Mouse (Mus musculus) kidney, postnatal 0 days (tissue): ENCODE data around the gene Btbd1. TPM values are rescaled to one million over a fixed set of nuclear protein-coding genes. Genes with fewer than 3 reads are reported as not detected.

ENCODE experiments used
- ATAC-seq: fragments of 200-750 bp; cut with Nextera tagmentation; replicated peaks from 2 replicates; pipeline ENCODE4 v1.8.0; 2017; ENCODE audit warnings: low read depth, moderate number of reproducible peaks, moderate TSS enrichment, moderate library complexity; ENCODE audit not compliant: low FRiP score
- DNase-seq: peaks from one replicate; pipeline ENCODE4 v3.0.0-alpha.2; 2016; ENCODE audit warnings: low spot score
- H3K27ac ChIP-seq: fragments of 300-500 bp; sonication (generic); 2 replicates; pipeline ENCODE4 v1.5.1; 2014; ENCODE audit warnings: mild to moderate bottlenecking
- H3K27me3 ChIP-seq: fragments of 300-500 bp; sonication (generic); 2 replicates; pipeline ENCODE4 v1.6.1; 2014; ENCODE audit warnings: low read length, mixed read lengths; ENCODE audit not compliant: insufficient read depth
- H3K36me3 ChIP-seq: fragments of 300-500 bp; sonication (generic); 2 replicates; pipeline ENCODE4 v1.6.1; 2014; ENCODE audit warnings: low read length, mixed read lengths; ENCODE audit not compliant: insufficient read depth
- H3K4me1 ChIP-seq: fragments of 300-500 bp; sonication (generic); replicated peaks from 2 replicates; pipeline ENCODE4 v1.6.1; 2014; ENCODE audit warnings: antibody characterized with exemption, low read length, mixed read lengths; ENCODE audit not compliant: insufficient read depth
- H3K4me2 ChIP-seq: fragments of 300-500 bp; sonication (generic); 2 replicates; pipeline ENCODE4 v1.6.1; 2014; ENCODE audit warnings: mild to moderate bottlenecking, low read length, moderate library complexity, mixed read lengths
- H3K4me3 ChIP-seq: fragments of 300-500 bp; sonication (generic); replicated peaks from 2 replicates; pipeline ENCODE4 v1.5.1; 2014; ENCODE audit warnings: low read depth, low read length
- H3K9ac ChIP-seq: fragments of 300-500 bp; sonication (generic); 2 replicates; pipeline ENCODE4 v1.6.1; 2014; ENCODE audit warnings: low read depth, low read length
- H3K9me3 ChIP-seq: fragments of 300-500 bp; sonication (generic); replicated peaks from 2 replicates; pipeline ENCODE4 v1.6.1; 2016; ENCODE audit warnings: low read length, inconsistent platforms, mixed read lengths
- CTCF ChIP-seq: IDR thresholded peaks from 2 replicates; pipeline ENCODE4 v1.5.1; 2016; ENCODE audit warnings: antibody characterized with exemption, low read depth, mild to moderate bottlenecking, moderate library complexity
- WGBS: fragments of 180-500 bp; shearing (Covaris S2); extraction: QIAGEN DNeasy Blood & Tissue Kit; methylation state at CpG from one replicate; pipeline ENCODE4 v1.1.7; 2014; 5-methylcytosine and 5-hydroxymethylcytosine counted together
- polyA plus RNA-seq: library from polyadenylated mRNA; unstranded; fragments of >200 nt; fragmentation: Nextera tagmentation; extraction: Ambion mirVana; gene quantifications from 2 replicates; pipeline ENCODE4 v1.2.1, GENCODE M21; 2015

Btbd1 gene
- polyA plus RNA-seq, 1 experiment from 2014 or later = 76.5 TPM

DNA sequence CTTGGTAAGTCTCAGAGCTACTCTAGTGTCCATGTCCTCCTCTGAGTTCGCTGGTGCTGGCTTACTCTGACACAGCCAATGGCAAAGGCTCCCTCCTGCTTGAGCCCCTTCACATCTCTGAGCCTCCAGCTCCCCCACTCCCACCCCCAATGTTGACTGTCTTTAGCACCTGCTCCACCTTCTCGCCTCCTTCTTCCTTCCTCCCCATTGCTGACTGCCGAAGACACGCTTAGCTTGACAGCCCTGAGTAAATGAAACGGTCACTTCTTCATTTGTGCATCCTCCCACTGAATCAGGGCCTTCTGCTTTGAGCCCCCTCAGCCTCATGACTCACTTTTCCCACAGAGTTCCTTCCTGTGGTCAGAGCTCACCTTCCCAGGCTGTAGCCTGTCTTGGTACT is 31.8 kb upstream of the Btbd1 start:
- no peak overlapping the region for H3K4me3 ChIP-seq
- WGBS = 49% methylated on average over 5 of the region's 5 CpGs
- no peaks in the 10 kb centered on the region for H3K36me3 ChIP-seq
- DNase-seq = no peak
- no peak for TF ChIP-seq CTCF
- H3K4me2 ChIP-seq = no peak overlapping the region
- no peak for ATAC-seq
- H3K27ac ChIP-seq = no peak overlapping the region
- no peaks in the 10 kb centered on the region for H3K9me3 ChIP-seq
- peaks cover 6% of the 10 kb centered on the region; the same call in 1 of the 2 replicates for H3K4me1 ChIP-seq
- H3K9ac ChIP-seq = no peak overlapping the region
- no peaks in the 10 kb centered on the region for H3K27me3 ChIP-seq

DNA sequence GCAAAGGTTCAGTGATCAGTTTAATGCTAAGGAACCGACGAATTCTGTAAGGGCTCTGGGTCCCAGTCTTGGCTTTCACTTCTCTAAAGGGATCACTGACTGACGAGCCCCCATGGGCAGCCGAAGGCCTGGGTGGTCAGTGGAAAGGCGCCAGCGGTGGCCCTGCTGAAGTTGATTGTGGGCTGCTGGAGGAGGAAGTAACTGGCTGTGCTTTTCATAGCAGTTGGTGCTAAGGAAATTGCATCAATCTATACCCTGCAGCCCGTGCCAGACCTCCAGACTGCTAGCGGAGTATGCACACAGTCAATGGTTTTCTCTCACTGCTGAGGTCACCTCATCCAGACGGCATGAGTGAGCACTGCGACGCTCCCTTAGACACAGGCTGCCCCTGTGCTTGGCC is 30.8 kb upstream of the Btbd1 start:
- no peak for TF ChIP-seq CTCF
- Histone ChIP-seq H3K9ac (0 out of 2 replicates have a peak overlapping the region, but pooled peaks have one; percentile 1), H3K4me2 (peak overlapping the region; percentile 98), H3K4me3 (peak overlapping the region; percentile 58), H3K4me1 (peaks cover 6% of the 10 kb centered on the region; the same call in 1 of the 2 replicates), H3K9me3 (no peaks in the 10 kb centered on the region), H3K27ac (0 out of 2 replicates have a peak overlapping the region, but pooled peaks have one; percentile 6), H3K27me3 (no peaks in the 10 kb centered on the region), H3K36me3 (no peaks in the 10 kb centered on the region)
- no peak for ATAC-seq
- DNase-seq = peak; percentile 21
- 35% methylated on average over 11 of the region's 11 CpGs for WGBS

DNA sequence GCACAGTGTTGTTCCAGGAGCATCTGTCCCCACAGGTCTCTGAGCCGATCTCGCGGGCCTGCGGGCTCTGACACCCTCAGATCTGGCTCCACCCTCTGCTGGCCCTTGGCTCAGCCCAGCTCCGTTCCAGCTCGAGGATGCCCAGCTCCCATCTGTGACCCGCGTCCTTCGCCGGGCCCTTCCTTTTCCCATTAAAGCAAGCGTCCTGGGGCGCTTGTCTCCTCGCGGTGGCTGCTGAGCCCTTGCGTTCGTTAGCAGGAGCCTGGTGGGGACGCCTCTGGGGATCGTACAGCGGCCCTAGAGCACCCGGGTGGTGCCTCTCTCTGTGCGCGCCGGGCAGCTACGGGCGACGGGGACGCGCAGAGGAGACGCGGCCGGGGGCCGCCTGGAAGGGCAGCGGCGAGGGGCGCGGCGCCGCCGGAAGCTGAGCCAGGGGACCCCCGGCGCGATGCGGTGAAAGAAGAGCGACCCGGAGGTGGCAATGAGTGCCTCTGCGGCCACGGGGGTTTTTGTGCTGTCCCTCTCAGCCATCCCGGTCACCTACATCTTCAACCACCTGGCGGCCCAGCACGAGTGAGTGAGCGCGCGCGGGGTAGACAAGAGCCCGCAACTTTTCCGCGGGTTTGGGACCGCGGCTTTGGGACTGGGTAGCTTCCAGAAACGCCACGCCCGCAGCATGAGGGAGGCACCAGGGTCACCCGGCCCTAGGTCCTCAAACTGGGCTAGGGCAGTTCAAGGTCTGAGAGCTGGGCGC is 29.9 kb upstream of the Btbd1 start, which contains the start of gene Tm6sf1:
TSS of gene Tm6sf1 (plus strand) at position 34 of the 754 bp plus-strand sequence.
- Histone ChIP-seq H3K36me3 (no peaks in the 10 kb centered on the region), H3K4me3 (peak within 1 kb of the TSS; percentile 58), H3K9me3 (no peaks in the 10 kb centered on the region), H3K9ac (peak within 1 kb of the TSS; percentile 62), H3K4me2 (peak within 1 kb of the TSS; percentile 98), H3K27ac (peak within 1 kb of the TSS; percentile 51; the same call in 1 of the 2 replicates), H3K4me1 (peaks cover 6% of the 10 kb centered on the region; the same call in 1 of the 2 replicates), H3K27me3 (no peaks in the 10 kb centered on the region)
- DNase-seq (peak; percentile 55), ATAC-seq (peak; percentile 65)
- WGBS = under 1% methylated on average over 64 of the region's 64 CpGs
- no peak for TF ChIP-seq CTCF

DNA sequence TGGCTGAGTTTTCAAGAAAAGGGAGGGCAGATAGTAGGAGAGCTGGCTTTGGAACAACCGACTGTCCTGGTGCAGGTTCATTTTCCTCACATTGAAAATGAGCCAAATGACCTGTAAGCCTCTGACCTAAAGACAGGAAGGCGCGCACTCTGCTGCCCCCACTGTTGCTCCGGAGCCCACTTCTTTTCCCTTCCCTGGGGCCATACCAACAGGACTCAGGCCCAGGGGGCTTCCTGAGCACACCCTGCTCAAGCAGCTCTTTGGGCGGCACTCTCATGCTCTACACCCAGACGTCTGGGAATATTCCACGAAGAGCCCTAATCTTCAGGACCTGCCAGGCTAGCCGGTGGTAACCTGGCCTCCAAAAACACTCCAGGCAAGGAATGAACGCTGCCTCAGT is 29.0 kb upstream of the Btbd1 start:
- peaks cover 6% of the 10 kb centered on the region; the same call in 1 of the 2 replicates for H3K4me1 ChIP-seq
- H3K4me3 ChIP-seq = no peak overlapping the region
- no peak for TF ChIP-seq CTCF
- no peak overlapping the region for H3K9ac ChIP-seq
- WGBS = 7% methylated on average over 9 of the region's 9 CpGs
- peak overlapping the region; percentile 98 for H3K4me2 ChIP-seq
- no peaks in the 10 kb centered on the region for H3K27me3 ChIP-seq
- ATAC-seq (no peak), DNase-seq (no peak)
- H3K27ac ChIP-seq = no peak overlapping the region
- H3K36me3 ChIP-seq = no peaks in the 10 kb centered on the region
- no peaks in the 10 kb centered on the region for H3K9me3 ChIP-seq

DNA sequence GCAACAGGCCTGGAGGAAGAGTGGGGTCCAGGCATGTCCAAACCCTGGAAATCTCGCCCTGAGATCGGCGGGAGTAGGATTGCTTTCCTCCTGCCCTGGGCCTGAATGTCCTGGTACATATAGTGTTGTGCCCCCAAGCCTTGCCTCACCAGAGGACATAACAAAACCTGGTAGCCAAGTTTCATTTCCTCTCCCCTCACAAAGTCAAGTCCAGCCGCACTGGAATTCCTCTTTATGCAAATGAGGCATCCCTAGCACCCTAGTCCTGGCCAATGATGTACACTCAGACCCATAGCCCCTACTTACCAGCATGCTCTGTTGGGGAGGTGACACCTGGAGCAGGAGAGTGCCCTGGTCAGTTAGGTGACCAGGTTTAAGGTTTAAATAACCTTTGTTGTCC is 27.0 kb upstream of the Btbd1 start:
- Histone ChIP-seq H3K27me3 (no peaks in the 10 kb centered on the region), H3K9ac (no peak overlapping the region), H3K4me3 (no peak overlapping the region), H3K27ac (no peak overlapping the region), H3K36me3 (no peaks in the 10 kb centered on the region), H3K4me1 (peaks cover 6% of the 10 kb centered on the region; the same call in 1 of the 2 replicates), H3K4me2 (no peak overlapping the region), H3K9me3 (no peaks in the 10 kb centered on the region)
- WGBS = 72% methylated on average over 4 of the region's 4 CpGs
- ATAC-seq (no peak), DNase-seq (no peak)
- TF ChIP-seq CTCF = no peak

DNA sequence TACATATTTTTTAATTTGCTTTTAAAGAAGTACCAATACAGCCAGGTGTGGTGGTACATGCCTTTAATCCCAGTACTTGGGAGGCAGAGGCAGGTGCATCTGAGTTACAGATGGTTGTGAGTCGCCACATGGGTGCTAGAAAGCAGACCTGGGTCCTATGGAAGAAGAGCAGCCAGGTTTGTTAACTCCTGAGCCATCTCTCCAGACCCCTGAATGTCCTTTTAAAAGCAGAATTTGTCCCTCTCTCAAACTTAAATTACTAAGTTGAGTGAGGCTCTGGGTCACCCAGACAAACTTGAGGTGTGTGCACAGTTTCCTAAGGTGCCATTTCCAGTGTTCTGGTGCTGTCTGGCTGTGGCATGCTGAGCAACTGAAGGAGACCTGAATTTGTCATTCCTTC is 26.5 kb upstream of the Btbd1 start, which contains the start of gene Gm10160:
TSS of gene Gm10160 (minus strand) at position 101 of the 400 bp plus-strand sequence.
- no peak for TF ChIP-seq CTCF
- no peaks in the 10 kb centered on the region for H3K9me3 ChIP-seq
- no peak within 1 kb of the TSS for H3K4me2 ChIP-seq
- no peaks in the 10 kb centered on the region for H3K27me3 ChIP-seq
- ATAC-seq (no peak), DNase-seq (no peak)
- no peak within 1 kb of the TSS for H3K27ac ChIP-seq
- H3K9ac ChIP-seq = no peak within 1 kb of the TSS
- no peak within 1 kb of the TSS for H3K4me3 ChIP-seq
- peaks cover 6% of the 10 kb centered on the region; the same call in 1 of the 2 replicates for H3K4me1 ChIP-seq
- no peaks in the 10 kb centered on the region for H3K36me3 ChIP-seq
- WGBS = 78% methylated on average over 1 of the region's 1 CpGs
